Mouse (Mus musculus): ENCODE results near the gene Tbkbp1.

DNA sequence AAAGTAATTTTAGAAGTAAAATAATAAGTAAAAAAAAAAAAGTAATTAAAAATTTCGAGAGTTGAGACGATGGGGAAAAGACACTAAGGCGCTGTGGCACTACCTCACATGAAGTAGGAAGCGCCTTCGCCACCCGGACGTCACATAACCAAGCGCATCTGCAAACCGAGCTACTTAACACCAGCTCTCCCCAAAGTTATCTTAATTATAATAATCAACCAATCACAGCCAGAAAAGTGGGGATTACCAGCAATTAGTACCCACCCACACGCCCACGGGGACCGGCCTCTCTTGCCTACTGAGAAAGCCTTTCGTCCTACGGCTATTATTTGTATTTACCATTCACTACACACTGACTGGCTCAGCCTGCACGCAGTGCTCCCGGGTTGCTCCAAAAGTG lies 42.3 kb downstream of the Tbkbp1 start:
- TF ChIP-seq CTCF (conservative IDR thresholded peaks at IDR 0.05; ENCODE audit: low read length) (no peak), NANOG (IDR thresholded peaks at IDR 0.05; ENCODE audit: borderline replicate concordance, low read length) (no peak), POU5F1 (IDR thresholded peaks at IDR 0.05; ENCODE audit: borderline replicate concordance, low read length) (no peak)
